Mouse (Mus musculus) layer of hippocampus, adult 18-20 months (tissue): Measurements from ENCODE around the gene Padi1. TPM values are rescaled to one million over a fixed set of nuclear protein-coding genes. Genes with fewer than 3 reads are reported as not detected.
A peak's percentile ranks its signal among the peaks of the same experiment; 100 is the strongest.

Experiments used
- DNase-seq, 2 experiments: peaks; one replicate each; pipeline ENCODE4 v3.0.0; 2022; ENCODE audit warnings: low spot score in 2 of 2
- long read RNA-seq: library from polyadenylated mRNA; stranded (forward); transcript quantifications from one replicate; pipeline ENCODE4 v2.0.0, GENCODE M21; 2021
- total RNA-seq, 2 experiments: library from RNA; stranded (reverse); gene quantifications; 2 replicates each; pipeline ENCODE4 v1.2.3; 2021

The Padi1 gene
- total RNA-seq, result not detected
- long read RNA-seq, result 0 reads

GRCm38 (mm10) chr4:140845666-140846065 is at the start of gene Padi1:
Gene Padi1, minus strand, starts transcription at chr4:140845778.
- DNase-seq, result no peak

- DNase-seq, result no peak
These were observed 46.6 kb upstream of the Padi1 start for GRCm38 (mm10) chr4:140892163-140892530.

- no peak for DNase-seq
These were observed 46.1 kb upstream of the Padi1 start for GRCm38 (mm10) chr4:140891525-140892162.

- no peak for DNase-seq
These were observed 38.3 kb upstream of the Padi1 start for GRCm38 (mm10) chr4:140883852-140884251.

GRCm38 (mm10) chr4:140882981-140883380 is 37.4 kb upstream of the Padi1 start:
- DNase-seq, result no peak

- no peak for DNase-seq
These were observed 36.8 kb upstream of the Padi1 start for GRCm38 (mm10) chr4:140882365-140882764.

GRCm38 (mm10) chr4:140881771-140882170 is 36.2 kb upstream of the Padi1 start:
- no peak for DNase-seq

- DNase-seq, result no peak
These were observed 35.6 kb upstream of the Padi1 start for GRCm38 (mm10) chr4:140881026-140881670.

- DNase-seq, result no peak
These were observed 34.6 kb upstream of the Padi1 start for GRCm38 (mm10) chr4:140880207-140880606.

- DNase-seq, result peak in 1 of 2 experiments; percentile 31
These were observed 34.2 kb upstream of the Padi1 start for GRCm38 (mm10) chr4:140879739-140880138.

- no peak for DNase-seq
These were observed 33.5 kb upstream of the Padi1 start for GRCm38 (mm10) chr4:140879116-140879515.

- no peak for DNase-seq
These were observed 33.1 kb upstream of the Padi1 start for GRCm38 (mm10) chr4:140878655-140879054.

GRCm38 (mm10) chr4:140877441-140877840 is 31.9 kb upstream of the Padi1 start:
- no peak for DNase-seq

GRCm38 (mm10) chr4:140876681-140877080 is 31.1 kb upstream of the Padi1 start:
- DNase-seq, result no peak

- DNase-seq, result no peak
These were observed 30.6 kb upstream of the Padi1 start for GRCm38 (mm10) chr4:140876161-140876560.

- no peak for DNase-seq
These were observed 27.4 kb upstream of the Padi1 start for GRCm38 (mm10) chr4:140873011-140873410.

- DNase-seq, result no peak
These were observed 27.1 kb upstream of the Padi1 start for GRCm38 (mm10) chr4:140872686-140872992.

- DNase-seq, result no peak
These were observed 26.5 kb upstream of the Padi1 start for GRCm38 (mm10) chr4:140871851-140872685.

- no peak for DNase-seq
These were observed 25.8 kb upstream of the Padi1 start for GRCm38 (mm10) chr4:140871376-140871775.

- DNase-seq, result no peak
These were observed 25.3 kb upstream of the Padi1 start for GRCm38 (mm10) chr4:140870876-140871275.

- DNase-seq, result no peak
These were observed 24.4 kb upstream of the Padi1 start for GRCm38 (mm10) chr4:140869945-140870344.

GRCm38 (mm10) chr4:140868484-140869190 is 23.1 kb upstream of the Padi1 start:
- no peak for DNase-seq
